Mouse (Mus musculus) NIH3T3 (cell line): ENCODE results near the gene Nfkbid.
"Not testable (repeated sequence)": the region's sequence is repeated elsewhere in the genome, so short reads cannot be mapped to it uniquely, and the experiment has no call there.

ENCODE experiments used
- DNase-seq: peaks from one replicate; pipeline ENCODE4 v3.0.0-alpha.2; 2012; ENCODE audit warnings: low read depth

Gene Nfkbid

DNA sequence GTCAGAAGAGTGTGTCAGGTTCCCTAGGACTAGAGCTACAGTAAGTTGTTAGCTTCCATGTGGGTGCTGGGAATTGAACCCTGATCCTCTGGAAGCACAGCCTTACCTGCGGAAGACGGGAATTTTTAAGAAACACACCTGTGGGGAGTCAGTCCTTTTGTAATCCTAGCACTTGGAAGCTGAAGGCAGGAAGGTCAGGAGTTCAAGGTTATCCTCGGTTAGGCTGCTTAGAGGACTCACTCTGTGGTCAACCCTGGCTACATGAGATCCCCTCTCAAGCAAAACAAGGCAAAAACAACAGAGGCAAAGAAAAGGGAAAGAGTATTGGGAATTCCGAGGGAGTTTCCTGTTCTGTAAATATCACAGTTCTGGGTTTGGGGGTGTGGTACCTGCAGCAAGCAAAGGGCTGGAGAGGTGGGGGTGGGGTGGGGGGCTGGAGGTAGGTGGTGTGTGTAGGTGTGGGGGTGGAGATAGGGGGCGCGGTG, 43.3 kb downstream of the Nfkbid start:
- no peak for DNase-seq

DNA sequence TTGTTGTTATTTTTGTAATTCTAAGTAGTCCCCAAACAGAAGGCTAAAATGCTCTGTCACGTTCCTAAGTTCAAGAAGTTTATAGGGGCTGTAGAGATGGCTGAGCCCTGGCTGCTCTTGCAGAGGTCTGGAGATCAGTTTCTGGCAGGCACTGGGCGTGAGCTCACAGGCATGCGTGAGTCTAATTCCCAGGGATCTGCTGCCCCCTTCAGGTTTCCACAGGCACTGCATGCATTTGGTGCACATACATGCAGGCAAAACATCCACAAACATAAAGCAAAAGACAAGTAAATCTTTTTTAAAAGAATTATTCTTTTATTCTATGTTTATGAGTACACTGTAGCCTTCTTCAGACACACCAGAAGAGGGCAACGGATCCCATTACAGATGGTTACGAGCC, 50.9 kb downstream of the Nfkbid start:
- peak; percentile 51 for DNase-seq

DNA sequence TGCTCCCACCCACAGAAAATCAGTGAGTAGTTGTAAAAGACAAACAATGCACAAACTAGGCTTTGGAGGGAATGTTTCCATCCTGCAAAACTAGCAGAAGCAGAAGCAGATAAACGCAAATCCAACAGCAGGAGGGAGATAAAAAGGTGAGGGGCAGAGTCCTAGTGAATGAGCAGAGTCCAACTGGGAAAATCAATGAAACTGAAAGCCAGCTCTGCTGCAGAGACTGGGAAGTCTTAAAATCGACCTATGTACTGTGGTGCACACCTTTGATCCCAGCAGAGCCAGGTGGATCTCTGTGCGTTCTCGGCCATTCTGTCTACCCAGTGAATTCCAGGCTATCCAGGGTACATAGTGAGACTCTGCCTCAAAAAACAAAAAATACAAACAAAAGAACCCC, 53.5 kb downstream of the Nfkbid start:
- no peak for DNase-seq

DNA sequence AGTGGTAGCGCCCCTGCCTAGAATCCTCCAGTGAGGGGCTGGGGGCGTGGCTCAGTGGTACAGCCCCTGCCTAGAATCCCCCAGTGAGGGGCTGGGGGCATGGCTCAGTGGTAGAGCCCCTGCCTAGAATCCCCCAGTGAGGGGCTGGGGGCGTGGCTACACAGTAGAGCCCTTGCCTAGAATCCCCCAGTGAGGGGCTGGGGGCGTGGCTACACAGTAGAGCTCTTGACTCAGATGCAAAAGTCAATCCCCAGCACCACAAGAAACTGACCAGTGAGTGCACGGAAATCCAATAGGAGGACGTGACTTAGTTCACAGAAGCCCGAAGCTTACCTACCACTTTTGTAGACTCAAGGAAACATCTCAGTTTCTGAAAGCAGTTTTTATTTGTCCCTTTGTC, 54.6 kb downstream of the Nfkbid start:
- DNase-seq = not testable (repeated sequence)

DNA sequence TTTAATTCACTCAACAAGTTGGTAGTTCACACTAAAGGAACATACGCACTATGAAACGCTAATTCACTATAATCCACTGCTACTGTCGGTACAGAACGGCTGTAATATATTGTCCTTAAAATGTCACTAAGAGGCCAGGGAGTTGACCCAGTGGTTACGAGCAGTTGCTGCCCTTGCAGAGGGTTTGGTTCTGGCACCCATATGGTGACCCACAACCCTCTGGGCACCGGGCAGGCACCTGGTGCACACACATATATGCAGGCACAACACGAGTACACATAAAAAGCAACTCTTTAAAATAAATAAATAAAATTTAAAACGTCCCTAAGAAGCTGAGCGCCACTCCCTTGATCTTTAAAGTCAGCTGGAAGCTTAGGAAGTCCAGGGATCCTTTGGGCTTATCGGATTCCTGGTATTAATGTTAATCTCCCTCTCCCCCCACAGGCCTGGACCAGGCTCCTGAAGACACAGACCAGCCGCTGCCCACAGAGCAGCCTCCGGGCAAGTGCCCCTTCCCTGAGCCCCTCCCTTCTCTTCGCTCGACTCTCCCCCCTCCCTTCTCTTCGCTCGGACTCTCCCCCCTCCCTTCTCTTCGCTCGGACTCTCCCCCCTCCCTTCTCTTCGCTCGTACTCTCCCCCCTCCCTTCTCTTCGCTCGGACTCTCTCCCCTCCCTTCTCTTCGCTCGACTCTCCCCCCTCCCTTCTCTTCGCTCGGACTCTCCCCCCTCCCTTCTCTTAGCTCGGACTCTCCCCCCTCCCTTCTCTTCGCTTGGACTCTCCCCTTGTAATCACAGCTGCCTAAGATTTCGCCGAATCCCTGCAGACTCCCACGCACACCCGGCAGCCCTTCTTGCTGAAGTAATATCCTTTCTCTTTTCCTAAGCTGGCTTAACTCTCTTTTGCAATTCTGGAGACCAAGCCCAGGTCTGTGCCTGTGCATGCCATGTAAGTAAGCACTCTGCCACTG, 56.2 kb downstream of the Nfkbid start:
- DNase-seq = peak; percentile 48
